Mouse (Mus musculus): Measurements from ENCODE around the gene Slc27a2.

Gene Slc27a2

GRCm38 (mm10) chr2:126553291-126553639 lies 1.1 kb downstream of the Slc27a2 start:
- no peak for DNase-seq (ENCODE audit: low spot score in 2 of 2)

DNA sequence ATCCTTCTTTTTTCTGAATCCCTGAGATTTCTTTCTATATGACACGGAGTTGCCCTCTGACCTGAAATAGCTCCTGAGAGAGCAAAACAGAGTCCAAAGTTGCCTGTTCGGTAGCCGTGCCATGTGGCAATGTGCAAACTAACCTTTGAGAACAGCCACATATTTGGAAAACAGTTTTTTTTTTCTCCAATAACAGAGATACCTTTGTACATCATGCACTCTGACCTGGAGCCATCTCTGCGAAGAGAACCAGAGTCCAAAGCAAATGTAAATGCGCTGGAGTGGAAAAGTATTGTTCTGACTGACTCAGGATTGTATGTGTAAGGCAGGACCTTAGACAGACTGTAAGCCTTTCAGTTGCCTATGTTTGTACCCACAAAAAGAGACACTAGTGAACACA lies 3.3 kb downstream of the Slc27a2 start:
- no peak for DNase-seq (ENCODE audit: low spot score in 2 of 2)

DNA sequence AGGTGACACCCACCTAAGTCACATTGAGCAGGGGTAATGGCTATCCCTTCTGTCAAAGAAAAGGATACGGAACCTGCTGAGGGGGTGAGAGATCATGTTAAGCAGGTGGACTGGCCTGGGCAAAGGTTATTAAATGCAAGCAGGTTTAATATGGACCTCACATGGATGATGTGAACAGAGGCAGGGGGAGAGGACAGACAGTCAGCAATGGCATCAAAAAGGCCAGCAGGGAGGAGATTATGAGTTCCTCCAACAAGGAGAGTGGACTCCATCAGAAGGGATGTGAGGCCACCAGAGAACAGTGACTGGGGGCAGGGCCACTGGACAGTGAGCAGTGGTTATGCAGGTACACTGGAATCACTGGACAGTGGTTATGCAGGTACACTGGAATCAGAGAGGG lies 7.9 kb downstream of the Slc27a2 start:
- DNase-seq (ENCODE audit: low spot score in 2 of 2), result no peak

DNA sequence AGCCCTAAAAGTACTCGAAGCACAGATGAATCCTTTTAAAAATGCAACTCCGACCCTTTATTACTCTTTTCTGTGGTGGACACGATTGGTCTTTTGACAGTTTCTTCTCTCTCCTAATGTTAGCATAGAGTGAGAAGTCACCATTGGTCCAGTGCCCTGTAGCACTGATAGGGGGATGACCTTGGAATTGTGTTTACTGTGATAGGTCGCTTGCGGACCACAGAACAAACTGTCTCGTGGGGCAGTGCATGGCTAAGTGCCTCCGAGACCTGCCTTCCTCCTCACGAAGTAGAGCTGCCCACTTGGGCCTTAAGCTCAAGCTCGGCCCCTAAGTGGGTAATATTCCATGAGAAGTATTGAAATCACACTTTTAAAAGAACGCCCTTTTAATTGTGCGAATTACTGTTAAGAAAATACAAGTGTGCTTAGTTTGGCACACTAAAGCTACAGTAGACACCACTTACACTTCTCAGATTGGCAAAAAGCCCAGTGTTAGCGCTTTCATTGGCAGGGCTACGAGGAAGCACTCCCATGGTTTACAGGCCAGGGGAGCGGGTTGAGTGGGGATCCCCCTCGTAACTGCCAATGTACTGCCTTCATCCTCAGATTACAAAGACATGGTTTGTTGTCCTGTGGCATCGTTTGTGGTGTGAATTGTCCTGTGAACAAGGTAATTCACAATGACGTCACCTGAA lies 11.4 kb downstream of the Slc27a2 start:
- DNase-seq (ENCODE audit: low spot score in 2 of 2), result no peak

DNA sequence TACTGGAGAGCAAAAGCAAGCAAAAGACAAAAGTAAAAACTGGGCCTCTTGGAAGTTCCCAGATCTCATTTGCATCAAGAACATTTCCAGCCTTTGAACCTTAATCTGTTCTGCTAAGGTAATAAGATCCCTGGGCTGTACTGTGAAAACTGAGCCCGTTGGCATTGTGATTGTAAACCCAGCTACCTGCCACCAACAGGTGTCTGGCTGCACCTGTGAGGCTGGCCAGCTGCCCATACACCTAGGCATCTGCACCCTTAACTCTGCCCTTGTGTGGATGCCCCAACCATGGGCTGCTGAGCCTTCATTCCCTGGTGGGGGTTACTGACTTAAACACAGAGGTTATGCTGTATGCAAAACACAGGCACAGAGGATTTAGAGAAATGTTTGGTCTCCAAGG lies 20.0 kb downstream of the Slc27a2 start:
- no peak for DNase-seq (ENCODE audit: low spot score in 2 of 2)

DNA sequence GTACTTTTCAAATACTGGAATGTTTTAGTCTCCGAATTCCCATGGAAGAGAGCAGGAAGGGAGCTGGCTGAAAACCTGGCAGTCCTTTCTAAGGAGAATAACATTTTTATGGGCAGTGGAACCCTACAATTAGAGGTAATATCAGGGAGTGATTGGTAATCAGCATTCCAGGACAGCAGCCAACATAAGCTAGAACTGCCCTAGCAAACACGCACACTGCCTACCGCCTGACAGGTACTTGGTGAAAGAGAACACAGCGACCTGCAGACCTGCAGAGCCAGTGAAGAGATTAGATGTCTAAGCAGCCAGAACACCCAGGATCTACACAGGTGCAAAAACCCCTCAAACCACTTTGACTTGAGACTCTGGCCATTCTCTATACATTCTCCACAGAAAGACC lies 20.5 kb downstream of the Slc27a2 start:
- no peak for DNase-seq (ENCODE audit: low spot score in 2 of 2)

DNA sequence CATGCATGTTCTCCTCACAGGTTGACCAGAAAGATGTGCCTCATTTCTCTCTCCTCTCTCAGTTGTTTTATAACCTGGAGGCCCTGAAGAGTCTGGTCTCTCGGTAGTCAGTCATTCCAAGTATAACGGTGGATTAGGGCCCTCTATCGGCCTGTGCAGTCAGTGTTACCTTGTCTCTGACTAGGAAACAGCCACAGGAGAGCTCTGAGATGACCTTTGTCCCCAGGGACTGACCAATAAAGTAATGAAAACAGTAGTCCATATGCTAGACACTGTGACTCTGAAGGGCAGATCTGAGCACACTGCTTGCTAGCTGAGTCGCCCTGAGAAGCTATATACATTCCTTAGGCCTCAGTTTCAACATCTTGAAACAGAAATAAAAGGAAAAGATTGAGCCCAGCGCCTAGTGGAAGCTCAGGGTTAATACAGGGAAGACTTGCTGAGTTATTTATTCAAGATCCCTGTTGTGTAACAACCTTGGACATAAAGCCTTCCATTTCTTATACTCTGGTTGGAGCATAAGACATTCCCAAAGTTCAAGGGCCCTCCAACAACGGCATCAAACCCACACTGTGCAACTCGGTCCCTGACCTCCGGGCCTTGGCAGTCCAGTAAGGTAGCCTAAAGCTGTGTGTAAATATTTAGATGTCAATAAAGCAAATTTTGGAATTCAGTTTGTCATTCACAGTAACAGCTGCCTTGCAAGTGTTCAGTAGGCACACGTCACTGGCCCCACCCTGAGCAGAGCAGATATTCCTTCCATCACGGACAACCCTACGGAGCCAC lies 23.4 kb downstream of the Slc27a2 start:
- DNase-seq (ENCODE audit: low spot score in 2 of 2), result no peak

DNA sequence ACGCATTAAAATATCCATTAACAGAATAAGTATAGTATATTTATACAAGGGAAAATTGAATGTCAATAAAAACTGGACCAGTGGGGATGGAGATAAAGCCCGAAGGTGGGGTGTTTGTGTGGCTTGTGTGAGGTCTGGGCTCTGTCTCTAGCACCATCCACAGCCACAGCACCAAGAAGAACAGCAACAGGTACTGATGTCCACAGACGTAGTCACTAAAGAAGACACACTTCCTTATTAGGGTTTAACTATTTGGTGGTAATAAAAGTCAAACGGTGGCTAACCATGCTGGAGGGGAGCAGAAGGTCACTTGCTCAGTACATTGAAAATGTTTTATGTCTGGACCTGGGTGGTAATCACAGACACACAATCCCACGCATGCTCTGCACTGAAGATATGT lies 25.2 kb downstream of the Slc27a2 start:
- DNase-seq (ENCODE audit: low spot score in 2 of 2), result no peak

DNA sequence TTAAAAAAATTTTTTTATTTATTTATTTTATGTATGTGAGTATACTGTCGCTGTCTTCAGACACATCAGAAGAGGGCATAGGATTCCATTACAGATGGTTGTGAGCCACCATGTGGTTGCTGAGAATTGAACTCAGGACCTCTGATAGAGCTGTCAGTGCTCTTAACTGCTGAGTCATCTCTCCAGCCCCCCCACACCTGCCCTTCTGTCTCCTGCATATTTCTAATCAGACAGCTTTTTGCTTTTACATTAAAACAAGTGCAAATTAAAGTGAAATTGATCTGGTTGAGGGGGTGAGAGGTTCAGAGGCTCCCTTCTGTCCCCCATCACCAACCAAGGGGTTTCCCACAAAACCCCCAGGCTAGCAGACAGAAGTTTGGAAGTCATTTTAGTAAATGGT lies 27.1 kb downstream of the Slc27a2 start:
- DNase-seq (ENCODE audit: low spot score in 2 of 2), result no peak

DNA sequence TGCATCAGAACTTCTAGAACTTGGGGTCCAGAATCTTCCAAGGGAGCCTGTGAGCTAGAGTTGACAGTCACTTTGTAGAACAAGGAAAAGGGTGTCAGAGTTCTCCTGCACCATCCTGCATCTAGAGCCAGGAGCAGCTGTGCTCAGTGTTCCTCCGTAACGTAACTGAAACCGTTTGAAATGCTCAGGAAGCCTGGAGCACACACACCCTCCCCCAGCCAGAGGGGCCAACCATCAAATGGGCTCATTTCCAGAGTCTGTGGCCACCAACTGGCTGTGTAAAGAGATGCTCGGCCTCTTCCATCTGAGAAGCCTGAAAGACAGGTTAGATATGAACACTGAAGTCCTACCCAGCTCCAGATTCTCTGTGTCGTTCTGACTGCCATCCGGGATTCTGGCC lies 31.8 kb downstream of the Slc27a2 start:
- no peak for DNase-seq (ENCODE audit: low spot score in 2 of 2)

DNA sequence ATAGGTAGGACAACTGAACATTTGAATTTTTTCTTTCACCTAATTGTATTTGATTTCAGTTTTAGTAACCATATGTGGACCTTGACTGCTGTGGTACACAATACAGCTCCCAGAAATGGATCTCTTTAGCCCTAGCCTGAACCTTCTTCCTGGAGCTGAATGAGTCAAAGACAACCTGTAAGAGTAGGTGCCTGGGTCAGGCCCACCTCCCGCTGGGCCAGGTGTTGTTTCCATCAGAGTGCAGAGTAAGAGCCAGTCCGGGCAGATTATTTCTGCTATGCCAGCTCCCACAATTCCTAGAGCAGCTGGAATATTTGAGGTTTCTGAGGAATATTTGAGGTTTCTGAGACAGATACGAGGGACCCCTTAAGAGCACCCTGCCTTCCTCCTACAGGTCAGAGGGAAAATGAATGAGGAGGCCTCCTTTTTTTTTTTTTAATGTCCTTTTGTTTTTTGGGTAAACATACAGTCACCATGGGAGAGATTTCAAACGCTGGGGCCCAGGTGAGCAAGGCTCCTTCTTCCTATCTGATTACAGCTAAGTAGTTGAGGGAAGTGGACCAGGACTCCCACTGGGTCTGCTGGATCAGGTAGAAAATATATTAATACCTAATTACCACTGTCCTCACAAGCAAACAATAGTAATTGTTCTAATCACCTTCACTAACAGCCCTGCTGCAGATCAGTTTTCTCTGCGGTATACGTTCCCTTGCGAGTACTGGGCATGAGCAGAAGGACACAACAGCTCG lies 32.6 kb downstream of the Slc27a2 start:
- DNase-seq (ENCODE audit: low spot score in 2 of 2), result no peak

DNA sequence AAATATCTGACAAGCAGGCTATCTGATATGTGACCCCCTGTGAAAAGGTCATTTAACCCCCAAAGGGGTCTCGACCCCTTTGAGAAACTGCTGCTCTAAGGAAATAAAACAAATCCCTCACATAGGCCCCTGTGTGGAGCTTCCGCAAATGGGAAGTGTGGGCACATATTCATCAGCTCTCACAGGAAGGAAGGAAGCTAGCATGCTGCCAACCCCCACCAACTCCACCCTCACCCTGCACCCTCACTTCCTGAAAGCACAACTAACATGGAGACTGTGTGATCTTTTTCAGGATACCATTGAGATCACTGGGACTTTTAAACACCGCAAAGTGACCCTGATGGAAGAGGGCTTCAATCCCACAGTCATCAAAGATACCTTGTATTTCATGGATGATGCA lies 35.3 kb downstream of the Slc27a2 start:
- DNase-seq (ENCODE audit: low spot score in 2 of 2), result no peak

GRCm38 (mm10) chr2:126591304-126591703 lies 39.1 kb downstream of the Slc27a2 start:
- no peak for DNase-seq (ENCODE audit: low spot score in 2 of 2)

DNA sequence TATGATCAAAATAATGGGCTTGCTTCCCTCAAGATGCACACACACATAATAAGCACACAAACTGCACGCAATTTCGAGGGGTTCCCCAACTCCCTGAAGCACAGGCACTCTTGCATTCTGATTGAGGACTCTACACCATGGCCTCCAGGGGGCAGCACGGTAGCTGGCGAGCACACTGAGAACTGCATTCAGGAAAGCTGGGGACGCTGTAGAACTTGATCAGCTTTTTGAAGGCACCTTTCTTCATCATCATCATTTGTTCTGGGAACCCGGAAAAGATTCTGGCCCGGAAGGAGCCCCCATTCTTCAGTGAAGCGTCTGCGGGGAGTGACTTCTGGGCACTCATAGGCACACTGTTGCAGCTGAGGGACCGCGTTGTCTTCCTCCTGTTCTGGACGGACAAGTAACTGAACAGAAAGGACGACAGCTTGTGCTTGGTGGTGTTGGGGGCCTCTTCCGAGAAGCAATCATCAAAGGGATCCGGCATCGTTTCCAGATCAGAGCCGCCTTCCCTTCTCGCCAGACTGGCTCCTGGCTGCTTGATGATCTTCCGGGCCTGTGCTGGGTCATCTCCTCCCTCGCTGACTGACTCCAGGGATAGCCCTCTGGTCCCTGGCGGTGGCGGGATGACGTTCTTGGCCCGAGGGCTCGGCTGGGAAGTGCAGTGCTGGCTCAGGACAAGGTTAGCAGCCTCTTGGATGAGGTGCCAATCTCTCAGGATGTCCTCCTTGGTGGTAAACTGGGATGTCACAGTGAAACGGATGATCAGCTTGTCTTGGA lies 41.8 kb downstream of the Slc27a2 start:
- DNase-seq (ENCODE audit: low spot score in 2 of 2), result peak; percentile 57 to 69

- DNase-seq (ENCODE audit: low spot score in 2 of 2), result no peak
These were observed 44.3 kb downstream of the Slc27a2 start for GRCm38 (mm10) chr2:126596347-126597072.

DNA sequence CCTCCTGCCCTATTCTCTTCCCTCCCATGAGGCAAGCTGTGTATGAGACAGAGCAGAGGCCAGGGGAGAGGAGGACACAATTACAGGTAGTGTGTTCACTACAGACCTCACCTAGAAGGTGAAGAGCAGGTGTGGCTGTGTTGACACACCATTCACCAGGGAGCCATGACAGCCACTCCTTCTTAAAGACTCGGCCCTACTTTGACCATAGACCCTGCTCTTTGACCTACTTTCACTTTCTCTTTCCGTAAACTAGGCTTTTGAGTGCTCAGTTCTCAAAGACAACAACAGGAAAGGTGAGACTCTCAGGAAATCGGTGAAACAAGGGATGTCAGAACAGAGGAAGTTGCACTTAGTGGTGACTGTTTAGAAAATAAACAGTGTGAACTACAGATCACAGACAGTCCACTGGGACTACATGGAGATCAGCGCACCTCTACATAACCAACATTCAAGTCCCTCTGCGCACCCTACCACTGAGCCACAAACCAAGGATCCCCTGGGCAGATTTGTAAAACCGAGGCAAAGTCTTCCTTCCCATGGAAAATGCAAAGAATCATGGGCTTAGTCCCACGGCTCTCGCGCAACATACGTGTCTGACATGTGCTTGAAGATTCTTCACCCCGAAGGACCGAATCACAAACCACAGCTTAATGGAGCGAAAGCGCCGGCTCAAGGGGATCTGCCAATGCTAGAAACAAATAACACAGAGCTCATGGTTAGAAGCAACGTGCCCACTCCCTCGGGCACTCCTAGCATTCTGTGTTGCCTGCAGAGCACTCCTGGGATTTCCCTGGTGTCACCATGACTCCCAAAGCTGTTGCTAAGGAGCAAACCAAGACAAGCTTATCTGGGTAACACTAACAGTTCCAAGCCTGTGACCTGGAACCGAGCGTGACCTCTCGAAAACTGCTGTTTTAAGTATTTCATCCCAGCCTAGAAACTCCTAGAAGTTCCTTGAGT lies 45.4 kb downstream of the Slc27a2 start:
- DNase-seq (ENCODE audit: low spot score in 2 of 2), result peak; percentile 11 to 29

DNA sequence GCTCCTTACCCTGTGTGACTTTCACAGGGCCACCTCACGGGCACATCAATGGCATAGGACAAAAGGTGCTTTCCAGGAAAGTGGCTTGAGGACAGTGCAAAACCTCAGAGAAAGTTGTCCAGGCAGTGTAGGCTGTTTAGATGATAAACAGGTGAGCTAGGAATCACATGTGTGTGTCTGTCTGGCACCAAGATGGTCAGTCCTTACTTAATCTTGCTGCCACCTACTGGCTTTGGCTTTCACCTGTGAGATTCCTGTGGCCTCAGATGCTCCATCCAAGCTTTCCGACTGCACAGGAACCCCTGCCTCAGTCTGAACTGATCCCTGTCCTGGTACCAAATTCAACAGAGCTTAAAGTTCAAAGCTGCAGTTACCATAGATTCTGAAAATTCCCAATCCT lies 46.2 kb downstream of the Slc27a2 start:
- DNase-seq (ENCODE audit: low spot score in 2 of 2), result no peak

GRCm38 (mm10) chr2:126599005-126599404 lies 46.8 kb downstream of the Slc27a2 start:
- DNase-seq (ENCODE audit: low spot score in 2 of 2), result no peak

DNA sequence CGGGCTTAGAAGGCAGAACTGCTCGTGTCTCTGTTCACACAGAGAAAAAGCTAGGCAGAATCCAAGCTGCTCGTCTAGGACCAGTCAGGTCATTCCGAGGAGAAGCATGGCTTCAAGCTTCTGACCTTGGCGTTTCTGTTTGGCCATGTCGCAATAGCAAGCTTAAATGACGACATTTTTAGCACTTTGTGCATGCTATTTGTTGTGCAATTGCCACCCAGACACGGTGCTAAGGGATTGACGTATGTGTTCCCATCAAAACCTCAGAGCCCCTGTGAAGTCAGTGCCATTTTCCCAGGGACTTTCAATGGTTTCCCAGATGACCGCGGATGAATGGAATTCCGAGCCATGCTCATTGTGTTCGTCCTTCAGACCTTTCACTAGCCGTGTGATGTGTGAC lies 48.3 kb downstream of the Slc27a2 start:
- no peak for DNase-seq (ENCODE audit: low spot score in 2 of 2)

- peak; percentile 21 to 31 for DNase-seq (ENCODE audit: low spot score in 2 of 2)
These were observed 49.9 kb downstream of the Slc27a2 start for GRCm38 (mm10) chr2:126601918-126602600.

Data from spleen, postnatal 36 days (tissue).